8 mouse cellular contexts compared by ENCODE assay signal in the genomic region with DNA sequence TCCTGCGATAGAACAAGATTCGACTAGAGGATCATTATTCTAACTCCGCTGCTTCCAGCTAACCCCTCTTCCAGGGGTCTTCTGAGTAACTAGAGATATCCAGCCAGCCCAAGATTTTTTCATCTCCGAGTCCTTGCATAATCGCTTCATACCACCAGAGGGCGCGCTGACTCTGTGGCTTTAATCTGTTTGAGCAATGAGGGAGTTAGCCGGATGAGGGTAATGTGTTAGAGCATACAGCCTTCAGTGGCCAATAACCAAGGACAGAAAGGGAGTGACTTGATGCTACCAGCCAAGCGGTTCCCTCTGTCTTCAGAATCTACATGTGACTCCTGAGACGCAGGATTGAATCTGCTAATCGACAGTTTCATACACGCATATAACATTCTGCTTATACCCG. TPM values are rescaled to one million over a fixed set of nuclear protein-coding genes. Genes with fewer than 3 reads are reported as not detected.
DNase-seq lines count a peak whose midpoint lies in the region; ATAC-seq lines count a peak whose summit lies in the region.

No protein-coding gene starts in this region.

- no peak overlapping the region for H3K9ac ChIP-seq in liver, embryonic 12.5 days

- H3K4me2 ChIP-seq in liver, embryonic 12.5 days = no peak overlapping the region

- H3K4me1 ChIP-seq in liver, embryonic 12.5 days = peaks cover 34% of the 10 kb centered on the region
- peaks cover 30% of the 10 kb centered on the region for H3K4me1 ChIP-seq in limb, embryonic 10.5 days

- no peaks in the 10 kb centered on the region for H3K36me3 ChIP-seq in liver, embryonic 12.5 days
- no peaks in the 10 kb centered on the region for H3K36me3 ChIP-seq in limb, embryonic 10.5 days

- H3K27ac ChIP-seq in liver, embryonic 12.5 days = no peak overlapping the region
- no peak overlapping the region for H3K27ac ChIP-seq in limb, embryonic 10.5 days

- H3K27me3 ChIP-seq in liver, embryonic 12.5 days (replicated peaks) = peaks cover 51% of the 10 kb centered on the region
- peaks cover 43% of the 10 kb centered on the region for H3K27me3 ChIP-seq in limb, embryonic 10.5 days (ENCODE audit: low read depth, poor library complexity, severe bottlenecking)

- peak; percentile 79 for DNase-seq in liver
- peak; percentile 65 to 68 for DNase-seq in gastrocnemius, adult 8-10 months (ENCODE audit: low spot score in 2 of 2)
- peak; percentile 88 for DNase-seq in kidney, adult 18-20 months
- peak; percentile 92 for DNase-seq in limb, embryonic 10.5 days (ENCODE audit: low spot score)
- peak; percentile 64 to 79 for DNase-seq in spleen, postnatal 14 days (ENCODE audit: low spot score in 2 of 2)

- 16% methylated on average over 13 of the region's 13 CpGs for WGBS in liver, embryonic 12.5 days (ENCODE audit: insufficient replicate concordance)
- WGBS in limb, embryonic 10.5 days = 20% methylated on average over 13 of the region's 13 CpGs

- no peaks in the 10 kb centered on the region for H3K9me3 ChIP-seq in liver, embryonic 12.5 days (replicated peaks)
- no peaks in the 10 kb centered on the region for H3K9me3 ChIP-seq in limb, embryonic 10.5 days (replicated peaks)

- H3K4me3 ChIP-seq in liver, embryonic 12.5 days = no peak overlapping the region
- no peak overlapping the region for H3K4me3 ChIP-seq in limb, embryonic 10.5 days

- ATAC-seq in liver, embryonic 12.5 days = no peak
- ATAC-seq in common myeloid progenitor, adult 5-6 weeks (replicated peaks; ENCODE audit: low read depth, poor library complexity, severe bottlenecking) = peak; percentile 83
- peak; percentile 80 for ATAC-seq in monocyte, adult 5-6 weeks (replicated peaks; ENCODE audit: insufficient number of reproducible peaks, low FRiP score, low TSS enrichment, poor library complexity, severe bottlenecking)

RNA-seq across cellular contexts. Expression of gene Esrp2, which starts 4.0 kb away (rescaled TPM):
- 6.6 and 7.9 TPM in 2 replicates for polyA plus RNA-seq in liver, embryonic 12.5 days (2016; fragmentation: Nextera tagmentation; extraction: Ambion mirVana)
- not detected in 2 replicates for total RNA-seq in common myeloid progenitor, adult 5-6 weeks (2017)
- total RNA-seq in gastrocnemius, adult 8-10 months (2022) = not detected
- polyA plus RNA-seq in limb, embryonic 10.5 days (2016; fragmentation: Nextera tagmentation; extraction: Ambion mirVana) = 5.6 and 7.3 TPM in 2 replicates
- not detected in 3 replicates for total RNA-seq in monocyte, adult 5-6 weeks (2017)

RNA-seq across cellular contexts. Expression of gene Pla2g15, which starts 9.4 kb away (rescaled TPM):
- 9.8 TPM in 2 replicates for polyA plus RNA-seq in liver, embryonic 12.5 days (2016; fragmentation: Nextera tagmentation; extraction: Ambion mirVana)
- 11.2 and 13.3 TPM in 2 replicates for total RNA-seq in common myeloid progenitor, adult 5-6 weeks (2017)
- 1 to 10 TPM; 3.3 to 5.6 (median 4.0) TPM for total RNA-seq in gastrocnemius, adult 8-10 months (2022)
- 10.8 and 13.4 TPM in 2 replicates for polyA plus RNA-seq in limb, embryonic 10.5 days (2016; fragmentation: Nextera tagmentation; extraction: Ambion mirVana)
- 7.7 to 8.6 TPM (median 8.2 TPM) in 3 replicates for total RNA-seq in monocyte, adult 5-6 weeks (2017)

RNA-seq across cellular contexts. Expression of gene Slc7a6, which starts 27.9 kb away (rescaled TPM):
- 17.4 and 22.2 TPM in 2 replicates for polyA plus RNA-seq in liver, embryonic 12.5 days (2016; fragmentation: Nextera tagmentation; extraction: Ambion mirVana)
- 24.0 and 28.2 TPM in 2 replicates for total RNA-seq in common myeloid progenitor, adult 5-6 weeks (2017)
- 10 to 100 TPM in 2 of 4 experiments, 1 to 10 TPM in 2; 7.2 to 11.4 (median 9.3) TPM for total RNA-seq in gastrocnemius, adult 8-10 months (2022)
- polyA plus RNA-seq in limb, embryonic 10.5 days (2016; fragmentation: Nextera tagmentation; extraction: Ambion mirVana) = 85.3 and 94.5 TPM in 2 replicates
- total RNA-seq in monocyte, adult 5-6 weeks (2017) = 11.1 to 13.3 TPM (median 13.1 TPM) in 3 replicates
